Mouse (Mus musculus): Measurements from ENCODE around the gene 1700034J05Rik. TPM values are rescaled to one million over a fixed set of nuclear protein-coding genes. Genes with fewer than 3 reads are reported as not detected.

Gene 1700034J05Rik
- polyA plus RNA-seq, 1 experiment = not detected

DNA sequence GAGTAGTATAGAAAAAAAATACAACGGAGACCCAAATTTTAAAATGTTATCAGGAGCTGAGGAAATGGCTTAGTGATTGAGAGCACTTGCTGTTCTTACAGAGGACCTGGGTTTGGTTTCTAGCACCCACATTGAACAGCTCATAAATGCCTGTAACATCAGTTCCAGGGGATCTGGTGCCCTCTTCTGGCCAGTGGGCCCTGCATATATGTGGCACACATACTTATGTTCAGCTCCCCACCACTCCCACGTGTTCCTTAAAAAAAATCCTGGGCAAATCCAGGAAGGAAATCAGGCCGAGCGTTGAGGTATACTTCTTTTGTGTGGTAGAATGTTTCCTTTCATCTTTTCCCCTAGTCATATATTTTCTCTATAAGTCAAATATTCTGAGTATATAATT, 52.3 kb downstream of the 1700034J05Rik start:
- Histone ChIP-seq H3K27ac (ENCODE audit: insufficient read depth, low read depth, low read length) (no peak overlapping the region), H3K4me1 (ENCODE audit: control insufficient read depth, insufficient read depth, low read length) (peaks cover 32% of the 10 kb centered on the region)
- TF ChIP-seq CTCF (IDR thresholded peaks at IDR 0.05; ENCODE audit: low read depth, low read length) (no peak), POLR2A (IDR thresholded peaks at IDR 0.05; ENCODE audit: borderline replicate concordance, low read depth, low read length) (no peak)

More for the DNA sequence above, 52.3 kb downstream of the 1700034J05Rik start:
- no peak overlapping the region for H3K4me3 ChIP-seq (ENCODE audit: insufficient read depth, low read length)

Other genes starting within 250 kb of the 1700034J05Rik start
- 7.4 and 8.2 TPM in 2 replicates for gene Stk38l, start 229.4 kb downstream of the 1700034J05Rik start, polyA plus RNA-seq (2012; ENCODE audit: insufficient read depth, insufficient read length, missing spikeins)
- 1.9 and 2.7 TPM in 2 replicates for gene Arntl2, start 158.4 kb downstream of the 1700034J05Rik start, polyA plus RNA-seq (2012; ENCODE audit: insufficient read depth, insufficient read length, missing spikeins)
- gene Smco2, start 104.3 kb downstream of the 1700034J05Rik start, polyA plus RNA-seq (2012; ENCODE audit: insufficient read depth, insufficient read length, missing spikeins) = not detected in 2 replicates
- gene Ppfibp1, start 65.9 kb downstream of the 1700034J05Rik start, polyA plus RNA-seq (2012; ENCODE audit: insufficient read depth, insufficient read length, missing spikeins) = 30.9 and 31.2 TPM in 2 replicates
- gene Rep15, start 78.2 kb upstream of the 1700034J05Rik start, polyA plus RNA-seq (2012; ENCODE audit: insufficient read depth, insufficient read length, missing spikeins) = not detected in 2 replicates
- 43.3 and 49.8 TPM in 2 replicates for gene Mrps35, start 88.3 kb upstream of the 1700034J05Rik start, polyA plus RNA-seq (2012; ENCODE audit: insufficient read depth, insufficient read length, missing spikeins)
- not detected in 2 replicates for gene Mansc4, start 132.6 kb upstream of the 1700034J05Rik start, polyA plus RNA-seq (2012; ENCODE audit: insufficient read depth, insufficient read length, missing spikeins)
- 5.1 and 6.4 TPM in 2 replicates for gene Klhl42, start 137.0 kb upstream of the 1700034J05Rik start, polyA plus RNA-seq (2012; ENCODE audit: insufficient read depth, insufficient read length, missing spikeins)